Mouse (Mus musculus): ENCODE measurements at regions not wholly inside any gene's neighbourhood (a gene's known extent, or its start where the extent isn't known, plus 50 kb on each side); places are given as distances from the start of the nearest gene placed in this dataset.

- no peak for DNase-seq (ENCODE audit: low spot score in 2 of 2)
Observed at GRCm38 (mm10) chr12:106853711-106854240, 634.7 kb upstream of the 3110018I06Rik start.

GRCm38 (mm10) chr12:106855520-106855919 is 632.9 kb upstream of the 3110018I06Rik start:
- no peak for DNase-seq (ENCODE audit: low spot score in 2 of 2)

GRCm38 (mm10) chr12:106861638-106862037 is 626.8 kb upstream of the 3110018I06Rik start:
- DNase-seq (ENCODE audit: low spot score in 2 of 2), result no peak

- no peak for DNase-seq (ENCODE audit: low spot score in 2 of 2)
Observed at GRCm38 (mm10) chr12:106864076-106864475, 624.4 kb upstream of the 3110018I06Rik start.

- no peak for DNase-seq (ENCODE audit: low spot score in 2 of 2)
Observed at GRCm38 (mm10) chr12:106868036-106868435, 620.4 kb upstream of the 3110018I06Rik start.

GRCm38 (mm10) chr12:106871481-106871880 is 617.0 kb upstream of the 3110018I06Rik start:
- no peak for DNase-seq (ENCODE audit: low spot score in 2 of 2)

GRCm38 (mm10) chr12:106872966-106873730 is 615.3 kb upstream of the 3110018I06Rik start:
- DNase-seq (ENCODE audit: low spot score in 2 of 2), result peak; percentile 51 to 64

- DNase-seq (ENCODE audit: low spot score in 2 of 2), result no peak
Observed at GRCm38 (mm10) chr12:106890319-106890718, 598.1 kb upstream of the 3110018I06Rik start.

GRCm38 (mm10) chr12:106894061-106894460 is 594.4 kb upstream of the 3110018I06Rik start:
- no peak for DNase-seq (ENCODE audit: low spot score in 2 of 2)

GRCm38 (mm10) chr12:106904202-106904601 is 584.2 kb upstream of the 3110018I06Rik start:
- DNase-seq (ENCODE audit: low spot score in 2 of 2), result no peak

GRCm38 (mm10) chr12:106912782-106913181 is 575.6 kb upstream of the 3110018I06Rik start:
- no peak for DNase-seq (ENCODE audit: low spot score in 2 of 2)

GRCm38 (mm10) chr12:106922571-106922991 is 565.9 kb upstream of the 3110018I06Rik start:
- DNase-seq (ENCODE audit: low spot score in 2 of 2), result peak; percentile 18 to 29

- no peak for DNase-seq (ENCODE audit: low spot score in 2 of 2)
Observed at GRCm38 (mm10) chr12:106928389-106928788, 560.0 kb upstream of the 3110018I06Rik start.

GRCm38 (mm10) chr12:106929161-106929560 is 559.3 kb upstream of the 3110018I06Rik start:
- no peak for DNase-seq (ENCODE audit: low spot score in 2 of 2)

- no peak for DNase-seq (ENCODE audit: low spot score in 2 of 2)
Observed at GRCm38 (mm10) chr12:106931591-106931990, 556.8 kb upstream of the 3110018I06Rik start.

GRCm38 (mm10) chr12:106939381-106939780 is 549.1 kb upstream of the 3110018I06Rik start:
- DNase-seq (ENCODE audit: low spot score in 2 of 2), result no peak

- DNase-seq (ENCODE audit: low spot score in 2 of 2), result no peak
Observed at GRCm38 (mm10) chr12:106943874-106944273, 544.6 kb upstream of the 3110018I06Rik start.

GRCm38 (mm10) chr12:106952621-106953020 is 535.8 kb upstream of the 3110018I06Rik start:
- DNase-seq (ENCODE audit: low spot score in 2 of 2), result no peak

GRCm38 (mm10) chr12:106955778-106956177 is 532.7 kb upstream of the 3110018I06Rik start:
- DNase-seq (ENCODE audit: low spot score in 2 of 2), result peak; percentile 78 to 80

GRCm38 (mm10) chr12:106956266-106956665 is 532.2 kb upstream of the 3110018I06Rik start:
- peak in 1 of 2 experiments; percentile 12 for DNase-seq (ENCODE audit: low spot score in 2 of 2)

- DNase-seq (ENCODE audit: low spot score in 2 of 2), result no peak
Observed at GRCm38 (mm10) chr12:106961991-106962390, 526.4 kb upstream of the 3110018I06Rik start.

- DNase-seq (ENCODE audit: low spot score in 2 of 2), result no peak
Observed at GRCm38 (mm10) chr12:106963762-106964161, 524.7 kb upstream of the 3110018I06Rik start.

- DNase-seq (ENCODE audit: low spot score in 2 of 2), result no peak
Observed at GRCm38 (mm10) chr12:106969873-106970272, 518.6 kb upstream of the 3110018I06Rik start.

All from layer of hippocampus, postnatal 10 days (tissue).